Mouse (Mus musculus) gastrocnemius, postnatal 10 days (tissue): Measurements from ENCODE around the gene Mettl26. TPM values are rescaled to one million over a fixed set of nuclear protein-coding genes. Genes with fewer than 3 reads are reported as not detected.

ENCODE experiments used
- DNase-seq: peaks from one replicate; pipeline ENCODE4 v3.0.0; 2021; ENCODE audit warnings: mixed read lengths
- total RNA-seq, 2 experiments: library from RNA; stranded (reverse); gene quantifications; 2 replicates each; pipeline ENCODE4 v1.2.3; 2021

The Mettl26 gene
- total RNA-seq, 2 experiments from 2014 or later, result 20.7 to 23.1 TPM

GRCm38 (mm10) chr17:25883824-25884223 lies 8.9 kb downstream of the Mettl26 start:
- DNase-seq, result no peak

DNA sequence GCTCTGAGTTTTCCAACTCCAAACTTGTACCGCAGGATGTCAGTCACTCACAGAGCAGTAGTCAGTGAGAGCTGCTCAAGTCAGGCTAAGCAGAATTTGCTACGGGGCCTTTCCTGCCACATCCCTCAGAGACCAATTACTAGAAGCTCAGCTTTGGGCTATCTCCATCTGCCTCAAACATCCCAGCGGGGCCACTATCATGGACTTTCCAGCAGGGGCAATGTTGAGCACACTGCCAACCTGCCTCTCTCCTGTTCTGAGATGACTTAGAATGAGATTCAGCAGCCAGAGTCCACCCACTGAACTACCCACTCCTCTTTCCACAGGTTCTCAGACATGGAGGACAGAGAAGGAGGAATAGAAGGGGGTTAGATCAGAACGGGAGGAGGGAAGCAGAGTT lies 10.8 kb downstream of the Mettl26 start:
- no peak for DNase-seq

GRCm38 (mm10) chr17:25886806-25887205 lies 11.9 kb downstream of the Mettl26 start:
- no peak for DNase-seq

DNA sequence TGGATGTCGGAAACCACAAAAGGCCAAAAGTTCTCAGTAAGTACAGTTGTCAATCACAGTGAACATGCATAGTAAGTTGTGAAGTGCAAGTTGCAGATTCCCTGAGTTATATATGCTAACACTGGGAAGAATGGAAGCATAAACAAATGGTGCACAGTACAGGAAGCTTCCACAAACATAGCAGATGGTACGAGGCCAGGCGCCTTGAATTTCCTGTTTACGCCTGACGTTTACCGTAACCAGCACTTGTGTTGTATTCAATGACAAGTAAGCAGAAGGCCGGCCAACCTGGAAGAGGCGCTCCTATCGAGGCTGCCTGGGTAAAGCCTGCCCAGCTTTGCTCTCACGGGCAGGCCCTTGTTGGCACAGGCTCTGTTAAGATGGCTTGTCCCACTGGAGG lies 12.6 kb downstream of the Mettl26 start:
- no peak for DNase-seq

DNA sequence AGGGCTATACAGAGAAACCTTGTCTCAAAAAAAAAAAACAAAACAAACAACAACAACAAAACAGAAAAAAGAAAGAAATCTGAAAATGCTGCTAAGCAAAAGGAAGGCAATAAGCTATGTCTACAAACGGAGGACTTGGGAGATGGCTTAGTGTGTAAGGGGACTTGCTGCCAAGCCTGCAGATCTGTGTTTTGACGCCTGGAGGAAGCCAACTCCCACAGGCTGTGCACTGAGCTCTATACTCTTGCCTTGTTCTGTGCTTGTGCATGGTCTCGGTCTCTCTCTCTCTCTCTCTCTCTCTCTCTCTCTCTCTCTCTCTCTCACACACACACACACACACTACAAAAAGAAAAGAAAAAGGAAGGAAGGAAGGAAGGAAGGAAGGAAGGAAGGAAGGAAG lies 14.0 kb downstream of the Mettl26 start:
- no peak for DNase-seq

DNA sequence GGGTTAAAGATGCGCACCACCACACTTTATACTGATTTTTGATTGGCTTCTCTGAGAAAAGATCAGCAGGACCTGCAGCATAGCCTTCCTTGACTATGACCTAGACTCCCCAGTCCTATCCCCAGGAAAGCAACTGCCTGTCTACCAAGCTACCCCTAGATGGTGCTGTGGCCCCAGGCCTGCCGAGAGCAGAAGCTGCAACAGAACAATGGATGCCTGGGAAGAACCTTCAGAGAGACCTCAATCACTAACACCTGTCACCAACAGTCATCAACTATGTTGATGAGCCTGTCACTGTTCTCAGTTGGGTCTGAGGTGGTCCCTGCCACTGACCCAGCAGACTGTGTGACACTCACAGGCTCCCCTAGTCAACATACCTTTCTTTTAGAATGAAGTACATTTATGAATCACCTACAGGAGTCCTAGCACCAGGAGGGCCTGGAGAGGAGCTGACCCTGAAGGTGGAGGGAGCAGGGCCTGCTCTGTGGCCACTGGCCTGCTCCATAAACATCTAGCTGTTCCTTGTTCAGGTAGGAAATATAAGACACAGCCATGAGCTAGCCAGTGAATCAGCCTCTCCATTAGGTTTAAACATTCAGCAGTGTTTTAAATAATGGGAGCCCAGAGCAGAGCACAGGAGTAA lies 19.2 kb downstream of the Mettl26 start:
- peak; percentile 61 for DNase-seq

DNA sequence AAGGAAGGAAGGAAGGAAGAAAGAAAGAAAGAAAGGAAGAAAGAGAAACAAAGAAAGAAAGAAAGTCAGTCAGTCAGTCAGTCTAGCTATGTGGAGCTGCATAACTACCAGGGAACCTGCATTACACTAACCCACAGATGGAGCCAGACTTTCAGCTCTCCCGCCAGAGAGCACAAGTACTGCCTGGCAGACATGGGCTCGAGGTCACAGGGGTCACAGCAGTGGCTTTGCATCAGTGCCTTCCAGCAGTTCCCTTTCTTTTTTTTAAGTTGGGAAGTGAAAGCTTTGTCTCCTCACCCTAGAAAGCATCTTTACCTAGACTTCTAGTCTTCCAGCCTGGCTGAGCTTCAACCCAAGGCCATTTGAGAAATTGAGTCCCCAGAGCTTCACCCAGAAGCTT lies 20.5 kb downstream of the Mettl26 start:
- no peak for DNase-seq

DNA sequence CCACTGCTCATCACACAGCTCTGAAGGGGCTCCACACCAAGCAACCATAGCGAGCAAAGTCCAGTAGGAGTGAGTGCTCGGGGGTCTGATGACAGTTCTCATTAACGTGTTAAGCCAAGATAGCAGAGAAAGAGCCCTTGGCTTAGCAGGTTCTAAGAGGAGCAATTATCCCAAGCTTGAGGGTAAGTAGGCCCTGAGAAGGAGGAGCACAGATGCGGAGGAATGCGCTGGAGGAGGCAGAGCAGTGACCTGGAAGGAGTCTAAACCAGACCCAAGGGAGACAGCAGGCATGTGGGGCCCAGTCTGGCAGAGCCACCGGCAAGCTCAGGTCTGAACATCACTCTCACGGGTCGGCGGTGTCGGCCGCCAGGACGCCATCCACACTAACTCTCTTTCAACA lies 21.0 kb downstream of the Mettl26 start:
- no peak for DNase-seq

- DNase-seq, result no peak
These were observed 25.3 kb downstream of the Mettl26 start for GRCm38 (mm10) chr17:25900193-25900592.

- DNase-seq, result no peak
These were observed 28.2 kb downstream of the Mettl26 start for GRCm38 (mm10) chr17:25903061-25903460.

- DNase-seq, result no peak
These were observed 32.8 kb downstream of the Mettl26 start for GRCm38 (mm10) chr17:25907640-25908039.

DNA sequence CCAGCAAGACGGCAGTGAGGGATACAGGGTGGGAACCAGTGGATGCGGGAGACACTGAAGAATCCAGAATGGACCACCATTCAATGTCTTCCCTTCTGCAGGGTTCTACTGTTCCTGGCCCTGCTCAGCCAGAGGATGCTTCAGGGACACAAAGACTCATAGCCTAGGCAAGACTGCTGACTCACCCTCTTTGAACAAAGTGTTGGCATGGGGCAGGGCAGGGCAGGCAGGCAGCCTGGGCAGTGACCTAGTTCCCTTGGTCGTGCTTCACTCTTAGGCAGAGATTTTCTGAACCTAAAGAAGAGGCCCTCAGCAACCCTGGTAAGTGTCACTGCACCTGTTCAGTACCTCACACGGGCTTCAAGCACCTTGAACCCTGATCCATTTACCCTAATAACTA lies 36.9 kb downstream of the Mettl26 start:
- DNase-seq, result no peak

DNA sequence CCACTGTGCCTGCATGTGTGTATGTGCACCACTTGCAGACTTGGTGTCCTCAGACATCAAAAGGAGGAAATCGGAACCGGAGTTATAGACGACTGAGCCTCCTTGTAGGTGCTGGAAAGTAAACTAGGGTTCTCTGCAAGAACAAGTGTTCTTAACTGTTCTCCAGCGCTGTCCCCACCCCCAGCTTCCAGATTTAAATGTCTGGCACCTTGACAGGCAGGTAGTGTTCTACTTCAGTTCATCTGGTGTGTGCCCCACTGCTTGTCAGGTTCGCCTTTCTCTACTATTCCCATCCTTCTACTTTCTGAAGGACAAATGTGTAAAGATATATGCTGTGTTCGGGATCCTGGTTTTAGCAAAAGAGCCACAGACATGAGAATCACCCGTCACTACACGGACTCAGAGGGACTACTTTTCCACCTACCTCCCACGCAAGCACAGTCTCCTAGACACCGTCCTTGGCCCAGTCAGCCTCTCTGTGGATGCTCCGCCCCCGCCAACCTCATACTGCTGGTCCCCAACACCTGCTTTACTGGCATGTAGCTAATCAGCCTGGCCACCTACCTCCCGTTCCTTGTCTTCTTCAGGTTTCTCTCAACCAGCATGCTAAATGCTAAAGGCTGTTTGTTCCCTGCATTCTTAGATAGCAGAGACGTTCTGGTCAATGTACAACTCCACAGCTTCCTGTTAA lies 38.5 kb downstream of the Mettl26 start:
- no peak for DNase-seq

- no peak for DNase-seq
These were observed 39.0 kb downstream of the Mettl26 start for GRCm38 (mm10) chr17:25913877-25914275.

GRCm38 (mm10) chr17:25914295-25914694 lies 39.4 kb downstream of the Mettl26 start:
- no peak for DNase-seq

DNA sequence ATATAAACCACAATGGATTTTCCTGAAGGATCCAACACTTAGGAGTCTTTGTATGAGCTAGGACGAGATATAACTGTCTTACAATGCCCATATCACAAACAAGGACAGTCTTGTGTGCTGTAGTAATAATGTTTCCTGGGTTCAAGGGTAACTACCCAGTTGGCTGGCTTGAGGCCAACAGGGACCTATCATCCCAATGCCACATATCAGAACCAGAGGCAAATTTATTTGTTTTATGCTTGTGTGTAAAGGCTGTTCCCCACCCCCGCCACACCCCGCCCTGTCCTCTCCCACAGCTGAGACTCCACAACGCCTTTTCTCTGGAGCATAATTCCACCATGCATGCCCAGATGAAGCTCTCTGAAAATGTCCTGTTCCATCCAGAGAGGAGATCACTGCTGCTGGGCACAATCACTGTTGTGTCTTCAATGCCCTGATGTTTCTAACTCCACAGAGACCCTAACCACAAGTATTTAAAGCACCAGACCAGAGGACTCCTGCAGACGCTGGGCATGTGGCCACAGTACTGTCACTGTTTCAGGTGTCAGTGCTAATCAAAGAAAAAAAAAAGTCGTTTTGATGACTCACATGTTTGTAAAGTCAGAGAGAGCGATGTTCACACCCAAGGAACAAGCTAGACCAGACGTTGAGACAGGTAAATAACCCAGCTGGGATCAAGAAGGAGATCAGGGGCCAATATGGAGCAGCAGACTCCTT lies 42.2 kb downstream of the Mettl26 start:
- no peak for DNase-seq

DNA sequence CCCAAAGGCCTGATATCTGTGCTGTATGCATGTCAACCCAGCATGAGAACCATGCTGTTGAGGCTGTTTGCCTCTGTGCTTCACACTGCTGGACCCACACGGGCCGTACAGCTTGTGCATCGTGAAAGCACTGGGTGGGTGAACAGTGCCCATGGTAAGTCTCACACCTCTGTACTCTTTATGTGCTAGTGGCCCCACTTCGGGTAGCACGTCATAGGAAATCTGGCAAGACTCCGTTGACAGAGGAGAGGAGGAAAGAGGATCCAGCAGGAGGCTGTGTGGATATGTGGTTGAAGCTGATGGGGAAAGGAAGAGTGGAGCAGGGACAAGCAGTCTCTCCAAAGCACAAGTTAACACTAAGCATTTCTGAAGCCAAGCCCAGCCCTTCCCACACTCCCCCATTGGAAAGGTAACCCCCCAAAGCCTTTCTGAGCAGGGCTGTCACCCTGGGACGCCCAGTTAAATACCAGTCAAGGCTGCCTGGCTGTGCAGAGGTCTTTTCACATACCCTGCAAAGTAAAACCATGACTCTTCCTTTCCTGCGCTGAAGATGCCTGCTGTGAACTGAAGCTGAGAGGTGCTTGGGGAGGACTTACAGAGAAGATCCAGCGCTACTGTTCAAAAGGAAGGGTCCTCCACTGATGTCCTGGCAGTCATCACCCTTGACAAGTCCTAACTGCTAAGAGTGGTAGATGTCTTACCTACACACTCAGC lies 43.3 kb downstream of the Mettl26 start:
- no peak for DNase-seq

- peak; percentile 55 for DNase-seq
These were observed 44.4 kb downstream of the Mettl26 start, which contains the start of gene Rab40c for GRCm38 (mm10) chr17:25919144-25919785. Gene Rab40c (minus strand): TSS chr17:25919727.

GRCm38 (mm10) chr17:25919786-25920642 lies 45.1 kb downstream of the Mettl26 start:
- DNase-seq, result peak; percentile 100

GRCm38 (mm10) chr17:25922120-25922519 lies 47.2 kb downstream of the Mettl26 start:
- DNase-seq, result no peak

DNA sequence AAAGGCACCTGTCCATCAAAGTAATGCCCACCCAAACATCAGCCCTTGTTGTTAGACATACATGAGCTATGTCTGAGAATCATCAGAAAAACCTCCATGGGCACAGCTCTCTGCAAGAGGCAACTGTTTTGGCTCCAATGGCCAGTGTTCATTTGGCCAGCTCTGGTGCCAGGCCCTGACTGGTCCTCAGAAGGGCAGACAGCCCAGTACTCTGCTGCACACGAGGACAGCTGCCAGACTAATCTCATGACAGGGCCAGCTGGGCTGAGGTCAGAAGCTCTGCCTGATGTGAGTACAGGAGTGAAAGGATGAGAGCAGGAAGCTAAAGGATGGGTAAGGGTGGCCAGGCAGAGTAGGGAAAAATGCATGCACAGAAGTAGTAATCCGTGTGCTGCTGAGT lies 50.5 kb downstream of the Mettl26 start:
- peak; percentile 64 for DNase-seq
